Mouse (Mus musculus): ENCODE measurements around the gene Zkscan5. TPM values are rescaled to one million over a fixed set of nuclear protein-coding genes. Genes with fewer than 3 reads are reported as not detected.
"Not testable (repeated sequence)": the region's sequence is repeated elsewhere in the genome, so short reads cannot be mapped to it uniquely, and the experiment has no call there.

Gene Zkscan5
- polyA plus RNA-seq, 1 experiment from 2014 or later = 16.2 TPM

- H3K4me3 ChIP-seq (ENCODE audit: low read length); H3K4me2 ChIP-seq (replicated peaks; ENCODE audit: low read depth, low read length); H3K9me3 ChIP-seq (ENCODE audit: low read length); H3K27me3 ChIP-seq (ENCODE audit: insufficient read depth, low read length); H3K27ac ChIP-seq (ENCODE audit: low read length); H3K9ac ChIP-seq (replicated peaks; ENCODE audit: low read length); ATAC-seq (ENCODE audit: low FRiP score, low TSS enrichment): not testable (repeated sequence)
- Histone ChIP-seq H3K36me3 (ENCODE audit: insufficient read depth, low read length) (peaks cover 44% of the 10 kb centered on the region), H3K4me1 (ENCODE audit: insufficient read depth, low read length) (peaks cover 12% of the 10 kb centered on the region)
- WGBS = 44% methylated on average over 10 of the region's 11 CpGs
Observed at GRCm38 (mm10) chr5:145208391-145208790, 4.0 kb downstream of the Zkscan5 start.

- Histone ChIP-seq H3K27ac (ENCODE audit: low read length) (no peak overlapping the region), H3K4me3 (ENCODE audit: low read length) (no peak overlapping the region), H3K9ac (replicated peaks; ENCODE audit: low read length) (no peak overlapping the region), H3K27me3 (ENCODE audit: insufficient read depth, low read length) (no peaks in the 10 kb centered on the region), H3K4me1 (ENCODE audit: insufficient read depth, low read length) (no peaks in the 10 kb centered on the region), H3K4me2 (replicated peaks; ENCODE audit: low read depth, low read length) (no peak overlapping the region), H3K36me3 (ENCODE audit: insufficient read depth, low read length) (peaks cover 56% of the 10 kb centered on the region), H3K9me3 (ENCODE audit: low read length) (no peaks in the 10 kb centered on the region)
- WGBS = 99% methylated on average over 4 of the region's 4 CpGs
- no peak for ATAC-seq (ENCODE audit: low FRiP score, low TSS enrichment)
Observed at GRCm38 (mm10) chr5:145211340-145211739, 7.0 kb downstream of the Zkscan5 start.

GRCm38 (mm10) chr5:145212216-145212615 lies 7.9 kb downstream of the Zkscan5 start:
- H3K4me1 ChIP-seq (ENCODE audit: insufficient read depth, low read length) = no peaks in the 10 kb centered on the region
- no peak overlapping the region for H3K9ac ChIP-seq (replicated peaks; ENCODE audit: low read length)
- no peak for ATAC-seq (ENCODE audit: low FRiP score, low TSS enrichment)
- peaks cover 52% of the 10 kb centered on the region for H3K36me3 ChIP-seq (ENCODE audit: insufficient read depth, low read length)
- no peaks in the 10 kb centered on the region for H3K9me3 ChIP-seq (ENCODE audit: low read length)
- no peaks in the 10 kb centered on the region for H3K27me3 ChIP-seq (ENCODE audit: insufficient read depth, low read length)
- 87% methylated on average over 4 of the region's 4 CpGs for WGBS
- H3K4me2 ChIP-seq (replicated peaks; ENCODE audit: low read depth, low read length) = no peak overlapping the region
- no peak overlapping the region for H3K27ac ChIP-seq (ENCODE audit: low read length)
- no peak overlapping the region for H3K4me3 ChIP-seq (ENCODE audit: low read length)

- H3K27me3 ChIP-seq (ENCODE audit: insufficient read depth, low read length) = no peaks in the 10 kb centered on the region
- H3K9ac ChIP-seq (replicated peaks; ENCODE audit: low read length) = no peak overlapping the region
- no peaks in the 10 kb centered on the region for H3K9me3 ChIP-seq (ENCODE audit: low read length)
- H3K4me2 ChIP-seq (replicated peaks; ENCODE audit: low read depth, low read length) = no peak overlapping the region
- peaks cover 55% of the 10 kb centered on the region for H3K36me3 ChIP-seq (ENCODE audit: insufficient read depth, low read length)
- no peaks in the 10 kb centered on the region for H3K4me1 ChIP-seq (ENCODE audit: insufficient read depth, low read length)
- ATAC-seq (ENCODE audit: low FRiP score, low TSS enrichment) = no peak
- H3K4me3 ChIP-seq (ENCODE audit: low read length) = no peak overlapping the region
- 89% methylated on average over 3 of the region's 3 CpGs for WGBS
- no peak overlapping the region for H3K27ac ChIP-seq (ENCODE audit: low read length)
Observed at GRCm38 (mm10) chr5:145213505-145213904, 9.1 kb downstream of the Zkscan5 start.

GRCm38 (mm10) chr5:145214679-145215078 lies 10.3 kb downstream of the Zkscan5 start:
- WGBS = 73% methylated on average over 4 of the region's 4 CpGs
- ATAC-seq (ENCODE audit: low FRiP score, low TSS enrichment) = no peak
- Histone ChIP-seq H3K9me3 (ENCODE audit: low read length) (no peaks in the 10 kb centered on the region), H3K4me1 (ENCODE audit: insufficient read depth, low read length) (no peaks in the 10 kb centered on the region), H3K27me3 (ENCODE audit: insufficient read depth, low read length) (no peaks in the 10 kb centered on the region), H3K4me2 (replicated peaks; ENCODE audit: low read depth, low read length) (no peak overlapping the region), H3K4me3 (ENCODE audit: low read length) (no peak overlapping the region), H3K36me3 (ENCODE audit: insufficient read depth, low read length) (peaks cover 58% of the 10 kb centered on the region), H3K9ac (replicated peaks; ENCODE audit: low read length) (no peak overlapping the region), H3K27ac (ENCODE audit: low read length) (no peak overlapping the region)

GRCm38 (mm10) chr5:145217746-145218145 lies 13.4 kb downstream of the Zkscan5 start:
- no peak for ATAC-seq (ENCODE audit: low FRiP score, low TSS enrichment)

GRCm38 (mm10) chr5:145218206-145218605 lies 13.8 kb downstream of the Zkscan5 start:
- H3K27me3 ChIP-seq (ENCODE audit: insufficient read depth, low read length) = no peaks in the 10 kb centered on the region
- H3K4me2 ChIP-seq (replicated peaks; ENCODE audit: low read depth, low read length) = no peak overlapping the region
- ATAC-seq (ENCODE audit: low FRiP score, low TSS enrichment) = no peak
- no peak overlapping the region for H3K4me3 ChIP-seq (ENCODE audit: low read length)
- peaks cover 54% of the 10 kb centered on the region for H3K36me3 ChIP-seq (ENCODE audit: insufficient read depth, low read length)
- no peaks in the 10 kb centered on the region for H3K9me3 ChIP-seq (ENCODE audit: low read length)
- no peak overlapping the region for H3K27ac ChIP-seq (ENCODE audit: low read length)
- H3K4me1 ChIP-seq (ENCODE audit: insufficient read depth, low read length) = no peaks in the 10 kb centered on the region
- WGBS = 94% methylated on average over 21 of the region's 21 CpGs
- H3K9ac ChIP-seq (replicated peaks; ENCODE audit: low read length) = no peak overlapping the region

More at GRCm38 (mm10) chr5:145217746-145218145, 13.4 kb downstream of the Zkscan5 start:
- H3K9ac ChIP-seq (replicated peaks; ENCODE audit: low read length) = no peak overlapping the region
- H3K36me3 ChIP-seq (ENCODE audit: insufficient read depth, low read length) = peaks cover 56% of the 10 kb centered on the region
- H3K9me3 ChIP-seq (ENCODE audit: low read length) = no peaks in the 10 kb centered on the region
- H3K27ac ChIP-seq (ENCODE audit: low read length) = no peak overlapping the region
- H3K4me3 ChIP-seq (ENCODE audit: low read length) = no peak overlapping the region
- no peak overlapping the region for H3K4me2 ChIP-seq (replicated peaks; ENCODE audit: low read depth, low read length)
- H3K4me1 ChIP-seq (ENCODE audit: insufficient read depth, low read length) = no peaks in the 10 kb centered on the region
- WGBS = 74% methylated on average over 6 of the region's 6 CpGs
- H3K27me3 ChIP-seq (ENCODE audit: insufficient read depth, low read length) = no peaks in the 10 kb centered on the region

GRCm38 (mm10) chr5:145218671-145219070 lies 14.3 kb downstream of the Zkscan5 start:
- 97% methylated on average over 20 of the region's 20 CpGs for WGBS
- Histone ChIP-seq H3K9ac (replicated peaks; ENCODE audit: low read length) (no peak overlapping the region), H3K4me2 (replicated peaks; ENCODE audit: low read depth, low read length) (no peak overlapping the region), H3K9me3 (ENCODE audit: low read length) (no peaks in the 10 kb centered on the region), H3K4me1 (ENCODE audit: insufficient read depth, low read length) (no peaks in the 10 kb centered on the region), H3K27me3 (ENCODE audit: insufficient read depth, low read length) (no peaks in the 10 kb centered on the region), H3K4me3 (ENCODE audit: low read length) (no peak overlapping the region), H3K36me3 (ENCODE audit: insufficient read depth, low read length) (peaks cover 49% of the 10 kb centered on the region), H3K27ac (ENCODE audit: low read length) (no peak overlapping the region)
- no peak for ATAC-seq (ENCODE audit: low FRiP score, low TSS enrichment)

GRCm38 (mm10) chr5:145219981-145220380 lies 15.6 kb downstream of the Zkscan5 start:
- 95% methylated on average over 8 of the region's 8 CpGs for WGBS

GRCm38 (mm10) chr5:145222840-145223239 lies 18.5 kb downstream of the Zkscan5 start:
- WGBS = 85% methylated on average over 5 of the region's 5 CpGs
- no peak overlapping the region for H3K27ac ChIP-seq (ENCODE audit: low read length)
- H3K4me2 ChIP-seq (replicated peaks; ENCODE audit: low read depth, low read length) = no peak overlapping the region
- no peaks in the 10 kb centered on the region for H3K4me1 ChIP-seq (ENCODE audit: insufficient read depth, low read length)
- H3K4me3 ChIP-seq (ENCODE audit: low read length) = no peak overlapping the region
- H3K9me3 ChIP-seq (ENCODE audit: low read length) = no peaks in the 10 kb centered on the region
- no peak for ATAC-seq (ENCODE audit: low FRiP score, low TSS enrichment)
- peaks cover 39% of the 10 kb centered on the region for H3K36me3 ChIP-seq (ENCODE audit: insufficient read depth, low read length)
- H3K27me3 ChIP-seq (ENCODE audit: insufficient read depth, low read length) = no peaks in the 10 kb centered on the region
- H3K9ac ChIP-seq (replicated peaks; ENCODE audit: low read length) = no peak overlapping the region

More at GRCm38 (mm10) chr5:145219981-145220380, 15.6 kb downstream of the Zkscan5 start:
- Histone ChIP-seq H3K9ac (replicated peaks; ENCODE audit: low read length) (no peak overlapping the region), H3K4me2 (replicated peaks; ENCODE audit: low read depth, low read length) (no peak overlapping the region), H3K27me3 (ENCODE audit: insufficient read depth, low read length) (no peaks in the 10 kb centered on the region), H3K36me3 (ENCODE audit: insufficient read depth, low read length) (peaks cover 44% of the 10 kb centered on the region), H3K4me3 (ENCODE audit: low read length) (no peak overlapping the region), H3K9me3 (ENCODE audit: low read length) (no peaks in the 10 kb centered on the region), H3K4me1 (ENCODE audit: insufficient read depth, low read length) (no peaks in the 10 kb centered on the region), H3K27ac (ENCODE audit: low read length) (no peak overlapping the region)
- no peak for ATAC-seq (ENCODE audit: low FRiP score, low TSS enrichment)

Data from kidney, embryonic 16.5 days (tissue).